Mouse (Mus musculus) lung, adult 2 months (tissue): ENCODE data around the gene Syne3.

Experiments
- CTCF ChIP-seq: fragments of 200-500 bp; IDR thresholded peaks from 2 replicates; pipeline ENCODE4 v1.5.1; 2011; ENCODE audit warnings: mild to moderate bottlenecking, low read length, control low read depth; ENCODE audit not compliant: insufficient read depth
- POLR2A ChIP-seq: fragments of 200-500 bp; IDR thresholded peaks from 2 replicates; pipeline ENCODE4 v1.6.1; 2011; ENCODE audit warnings: low read depth, mild to moderate bottlenecking, control low read depth, low read length, borderline replicate concordance; ENCODE audit errors: extremely low read depth

GRCm38 (mm10) chr12:104978943-104979723, 30.5 kb downstream of the Syne3 start:
- TF ChIP-seq CTCF (no peak), POLR2A (no peak)
